Mouse (Mus musculus): ENCODE measurements around the gene Psmb9. TPM values are rescaled to one million over a fixed set of nuclear protein-coding genes. Genes with fewer than 3 reads are reported as not detected.
"Not testable (repeated sequence)": the region's sequence is repeated elsewhere in the genome, so short reads cannot be mapped to it uniquely, and the experiment has no call there.

The Psmb9 gene
- 100 to 1,000 TPM; 280 to 324 TPM for polyA plus RNA-seq (2017; shearing (Covaris generic))

DNA sequence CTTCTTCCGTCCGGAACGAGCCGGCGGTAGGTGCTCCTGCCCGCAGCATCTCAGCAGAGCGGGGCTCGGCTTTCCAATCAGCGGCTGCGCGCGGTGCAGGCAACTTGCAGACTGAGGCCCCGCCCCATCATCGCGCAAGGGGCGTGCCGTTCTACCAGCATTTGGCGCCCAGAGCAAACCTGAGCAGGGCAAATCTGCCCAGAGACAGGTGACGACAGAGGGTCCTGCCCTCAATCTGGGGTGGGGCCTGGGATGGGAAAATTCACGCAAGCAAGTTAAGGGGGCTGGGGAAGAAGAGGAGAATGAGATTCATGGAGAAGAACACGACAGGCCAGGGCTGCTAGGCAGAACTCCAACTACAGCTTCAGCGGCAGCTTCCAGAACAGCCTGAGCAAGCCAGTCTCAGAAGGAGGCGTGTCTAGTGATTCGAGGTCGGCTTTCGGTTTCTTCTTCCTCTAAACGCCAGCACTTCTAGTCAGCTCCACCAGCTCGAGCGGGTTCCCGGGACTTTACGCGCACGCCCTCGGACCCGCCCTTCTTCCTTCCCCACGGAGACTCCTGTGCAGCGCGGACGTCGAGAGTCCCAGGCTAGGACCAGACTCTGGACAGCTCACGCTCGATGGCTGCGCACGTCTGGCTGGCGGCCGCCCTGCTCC, at the start of gene Psmb9, which contains the start of gene Tap1:
TSS of gene Psmb9 (minus strand) at position 504 of the 656 bp plus-strand sequence.
TSS of gene Tap1 (plus strand) at position 293 of the 656 bp plus-strand sequence.
- peak; percentile 90 for ATAC-seq

DNA sequence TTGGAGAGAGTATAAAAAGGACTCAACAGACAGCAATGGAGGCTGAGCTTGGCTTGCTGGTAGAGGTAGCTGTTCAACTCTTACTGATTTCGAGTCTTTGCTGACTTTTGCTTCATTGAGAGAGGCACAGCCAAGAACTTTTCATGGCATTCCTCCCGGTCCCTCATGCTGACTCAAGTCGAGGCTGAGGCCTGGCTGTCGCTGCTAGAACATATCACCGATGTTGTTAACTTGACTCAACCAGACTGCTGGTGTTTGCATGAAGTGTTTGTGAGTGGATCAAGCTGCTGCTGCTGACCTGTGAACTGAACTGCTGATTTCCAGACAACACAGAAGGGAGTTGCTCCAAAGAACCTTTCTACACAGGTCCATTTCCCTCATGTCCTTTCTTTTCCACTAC, 49.1 kb upstream of the Psmb9 start:
- no peak for ATAC-seq

DNA sequence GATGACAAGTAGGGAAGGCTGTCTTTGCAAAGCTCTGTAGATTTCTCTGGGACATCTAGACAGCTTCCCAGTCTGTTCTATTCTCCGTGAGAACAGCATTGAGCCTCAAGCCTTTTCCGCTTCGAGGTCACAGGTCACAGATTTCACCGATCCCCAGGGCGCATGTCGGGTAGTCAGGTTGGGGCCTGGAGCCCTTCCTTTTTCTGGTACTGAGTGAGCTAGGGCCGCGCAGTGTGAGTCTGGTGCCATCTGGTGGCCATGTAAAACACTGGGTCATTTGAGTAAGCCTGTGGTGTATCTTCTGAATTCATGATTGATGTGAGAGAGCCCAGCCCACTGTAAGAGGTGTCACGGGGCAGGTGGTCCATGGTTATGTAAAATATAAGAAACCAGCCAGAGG, 47.4 kb upstream of the Psmb9 start:
- ATAC-seq = peak; percentile 85

DNA sequence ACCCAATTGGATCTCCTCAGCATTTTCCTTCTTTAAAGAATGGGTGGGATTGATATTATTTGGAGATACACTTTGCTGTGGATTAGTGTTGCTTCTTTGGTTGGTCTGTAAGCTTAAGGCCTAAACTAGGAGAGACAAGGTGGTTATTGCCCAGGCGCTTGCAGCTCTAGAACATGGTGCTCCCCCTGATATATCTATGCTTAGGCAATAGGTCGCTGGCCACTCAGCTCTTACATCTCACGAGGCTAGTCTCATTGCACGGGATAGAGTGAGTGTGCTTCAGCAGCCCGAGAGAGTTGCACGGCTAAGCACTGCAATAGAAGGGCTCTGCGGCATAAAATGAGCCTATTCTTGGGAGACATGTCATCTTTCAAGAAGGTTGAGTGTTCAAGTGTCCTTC, 44.5 kb upstream of the Psmb9 start:
- ATAC-seq = not testable (repeated sequence)

DNA sequence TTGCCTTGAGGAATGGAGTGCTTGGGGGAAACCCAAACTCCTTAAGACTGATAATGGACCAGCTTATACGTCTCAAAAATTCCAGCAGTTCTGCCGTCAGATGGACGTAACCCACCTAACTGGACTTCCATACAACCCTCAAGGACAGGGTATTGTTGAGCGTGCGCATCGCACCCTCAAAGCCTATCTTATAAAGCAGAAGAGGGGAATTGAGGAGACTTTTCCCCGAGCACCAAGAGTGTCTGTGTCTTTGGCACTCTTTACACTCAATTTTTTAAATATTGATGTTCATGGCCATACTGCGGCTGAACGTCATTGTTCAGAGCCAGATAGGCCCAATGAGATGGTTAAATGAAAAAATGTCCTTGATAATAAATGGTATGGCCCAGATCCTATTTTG, 43.4 kb upstream of the Psmb9 start:
- not testable (repeated sequence) for ATAC-seq

DNA sequence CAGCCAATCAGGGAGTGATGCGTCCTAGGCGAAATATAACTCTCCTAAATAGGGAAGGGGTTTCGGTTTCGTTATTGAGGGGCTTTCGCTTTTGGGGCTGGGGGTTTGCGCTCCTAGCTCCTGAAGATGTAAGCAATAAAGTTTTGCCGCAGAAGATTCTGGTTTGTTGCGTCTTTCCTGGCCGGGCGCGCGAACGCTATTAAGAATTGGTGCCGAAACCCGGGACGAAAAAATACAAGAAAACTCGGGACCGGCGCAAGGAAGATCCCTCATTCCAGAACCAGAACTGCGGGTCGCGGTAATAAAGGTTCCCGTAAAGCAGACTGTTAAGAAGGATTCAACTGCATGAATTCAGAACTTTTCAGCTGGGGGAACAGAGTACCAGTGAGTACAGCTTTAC, 38.3 kb upstream of the Psmb9 start:
- not testable (repeated sequence) for ATAC-seq

DNA sequence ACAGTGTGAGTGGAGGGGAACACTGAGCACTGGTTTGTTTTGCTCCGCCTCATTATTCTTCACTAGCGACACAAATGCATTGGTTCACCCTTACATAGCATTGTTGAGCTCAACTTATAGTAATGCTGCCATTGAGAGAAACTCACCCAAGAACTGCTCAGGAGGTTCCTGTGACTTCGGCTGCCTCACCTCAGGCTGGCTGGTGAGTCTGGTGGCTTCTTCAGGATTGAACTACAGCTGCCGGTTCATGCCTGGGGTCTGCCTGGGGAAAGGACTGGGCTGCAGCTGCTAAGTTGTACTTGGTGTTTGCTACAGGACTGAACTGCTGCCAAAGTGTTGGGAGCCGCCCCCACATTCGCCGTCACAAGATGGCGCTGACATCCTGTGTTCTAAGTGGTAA, 37.9 kb upstream of the Psmb9 start:
- ATAC-seq = no peak

DNA sequence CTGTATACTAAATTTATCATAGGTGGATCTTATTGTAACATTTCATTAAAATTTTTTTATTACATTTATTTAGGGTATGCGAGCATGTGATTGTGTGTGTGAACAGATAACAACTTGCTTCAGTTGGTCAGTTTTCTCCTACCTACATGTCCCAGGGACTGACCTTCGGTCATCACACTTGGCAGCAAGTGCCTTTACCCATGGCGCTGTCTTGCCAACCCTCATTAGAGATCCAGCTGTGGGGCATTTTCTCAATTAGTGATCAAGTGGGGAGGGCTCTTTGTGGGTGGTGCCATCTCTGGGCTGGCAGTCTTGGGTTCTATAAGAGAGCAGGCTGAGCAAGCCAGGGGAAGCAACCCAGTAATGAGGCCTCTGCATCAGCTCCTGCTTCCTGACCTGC, 37.3 kb upstream of the Psmb9 start:
- ATAC-seq = no peak

DNA sequence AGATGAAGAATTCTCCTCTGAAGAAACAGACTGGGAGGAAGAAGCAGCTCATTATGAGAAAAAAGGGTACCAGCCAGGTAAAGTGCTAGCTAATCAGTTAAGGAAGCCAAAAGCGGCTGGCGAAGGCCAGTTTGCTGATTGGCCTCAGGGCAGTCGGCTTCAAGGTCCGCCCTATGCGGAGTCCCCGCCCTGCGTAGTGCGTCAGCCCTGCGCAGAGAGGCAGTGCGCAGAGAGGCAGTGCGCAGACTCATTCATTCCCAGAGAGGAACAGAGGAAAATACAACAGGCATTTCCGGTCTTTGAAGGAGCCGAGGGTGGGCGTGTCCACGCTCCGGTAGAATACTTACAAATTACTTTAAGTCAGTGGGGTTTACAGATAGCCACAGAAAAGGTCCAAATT, 32.8 kb upstream of the Psmb9 start:
- ATAC-seq = not testable (repeated sequence)

DNA sequence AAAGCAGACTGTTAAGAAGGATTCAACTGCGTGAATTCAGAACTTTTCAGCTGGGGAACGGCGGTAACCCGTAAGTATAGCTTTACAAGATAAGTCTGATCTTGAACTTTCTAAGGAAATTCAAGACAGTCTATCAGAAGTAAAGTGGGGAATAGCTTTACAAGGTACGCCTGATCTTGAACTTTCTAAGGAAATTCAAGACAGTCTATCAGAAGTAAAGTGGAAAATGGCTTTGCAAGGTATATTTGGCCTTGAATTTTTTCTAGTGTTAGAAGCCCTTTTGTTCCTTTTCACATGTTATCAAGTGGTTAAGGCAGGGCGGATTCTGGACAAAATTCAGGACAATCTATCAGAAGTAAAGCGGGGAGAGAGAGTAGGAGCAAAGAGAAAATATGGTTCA, 32.2 kb upstream of the Psmb9 start:
- not testable (repeated sequence) for ATAC-seq

DNA sequence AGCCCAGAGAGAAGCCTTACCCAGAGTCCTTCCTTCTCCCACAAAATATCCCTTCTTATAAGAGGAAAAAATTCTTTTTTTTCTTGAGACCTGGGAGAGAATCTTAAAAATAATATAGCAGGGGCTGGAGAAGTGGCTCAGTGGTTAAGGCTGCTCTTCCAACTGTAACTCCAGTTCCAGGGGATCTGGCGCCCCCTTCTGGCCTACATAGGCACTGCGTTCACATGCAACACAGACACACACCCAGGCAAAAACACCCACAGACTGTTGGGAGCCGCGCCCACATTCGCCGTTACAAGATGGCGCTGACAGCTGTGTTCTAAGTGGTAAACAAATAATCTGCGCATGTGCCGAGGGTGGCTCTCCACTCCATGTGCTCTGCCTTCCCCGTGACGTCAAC, 31.5 kb upstream of the Psmb9 start:
- peak; percentile 63 for ATAC-seq

DNA sequence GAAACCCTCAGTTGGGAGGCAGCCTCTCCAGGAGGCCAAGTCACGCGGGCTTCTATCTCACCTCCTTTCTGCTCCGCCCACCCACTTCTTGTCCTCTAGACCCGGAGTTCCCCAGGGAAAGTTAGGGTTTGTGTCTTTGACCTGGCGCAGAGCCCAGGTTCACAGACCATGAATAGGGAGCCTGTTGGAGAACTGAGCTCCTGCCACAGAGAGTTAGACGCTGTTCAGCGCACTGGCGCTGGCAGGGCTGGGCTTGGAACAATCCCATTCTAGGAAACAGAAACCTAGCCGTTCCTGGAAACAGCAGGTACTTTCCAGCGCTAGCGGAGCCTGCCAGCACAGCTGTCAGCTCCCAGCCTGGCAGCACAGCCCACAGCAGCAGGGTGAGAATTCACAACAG, 31.1 kb upstream of the Psmb9 start:
- ATAC-seq = peak; percentile 72

DNA sequence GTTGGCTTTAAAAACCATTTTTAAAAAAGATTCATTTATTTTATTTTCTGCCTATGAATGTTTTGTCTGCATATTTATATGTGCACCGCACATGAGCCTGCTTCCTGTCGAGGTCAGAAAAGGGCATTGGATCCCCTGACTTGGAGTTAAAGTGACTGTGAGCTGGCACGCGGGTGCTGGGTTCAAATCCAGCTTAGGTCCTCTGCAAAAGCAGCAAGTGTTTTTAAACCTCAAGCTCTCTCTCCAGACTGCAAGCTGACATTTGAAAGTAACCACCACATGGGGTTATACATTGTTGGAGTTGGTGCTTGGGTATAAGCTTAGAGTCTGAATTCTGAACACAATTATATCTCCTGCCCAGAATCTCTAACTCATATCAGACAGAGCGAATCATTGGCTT, 30.4 kb upstream of the Psmb9 start:
- ATAC-seq = no peak

DNA sequence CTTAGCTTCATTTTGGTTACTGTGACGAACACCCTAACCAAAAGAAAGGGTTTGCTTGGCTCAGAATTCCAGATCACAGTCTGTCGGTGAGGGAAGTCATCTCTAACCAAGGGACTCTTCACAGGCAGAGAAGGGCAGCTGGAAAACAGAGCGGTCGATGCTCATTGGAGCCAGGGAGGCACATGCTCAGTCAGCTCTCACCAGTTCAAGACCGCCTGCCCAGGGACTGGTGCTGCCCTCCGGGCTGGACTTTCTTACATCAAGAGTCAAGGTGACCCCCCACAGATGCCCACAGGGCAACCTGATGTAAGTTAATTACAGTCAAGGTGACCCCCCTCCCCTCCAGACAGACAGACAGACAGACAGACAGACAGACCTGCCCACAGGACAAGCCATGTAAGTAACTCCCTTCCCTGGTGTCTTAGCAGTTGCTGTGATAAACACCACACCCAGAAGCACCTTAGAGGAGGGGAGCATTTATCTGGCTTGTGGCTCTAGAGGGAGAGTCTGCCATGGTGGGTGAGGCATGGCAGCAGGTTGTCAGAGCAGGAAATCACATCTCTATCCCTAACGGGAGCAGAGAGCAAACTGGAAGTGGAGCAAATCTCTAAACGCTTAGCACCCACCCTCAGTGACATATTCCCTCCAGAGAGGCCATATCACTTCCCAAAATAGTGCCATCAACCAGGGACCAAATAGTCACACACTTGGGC, 29.8 kb upstream of the Psmb9 start:
- ATAC-seq = no peak

DNA sequence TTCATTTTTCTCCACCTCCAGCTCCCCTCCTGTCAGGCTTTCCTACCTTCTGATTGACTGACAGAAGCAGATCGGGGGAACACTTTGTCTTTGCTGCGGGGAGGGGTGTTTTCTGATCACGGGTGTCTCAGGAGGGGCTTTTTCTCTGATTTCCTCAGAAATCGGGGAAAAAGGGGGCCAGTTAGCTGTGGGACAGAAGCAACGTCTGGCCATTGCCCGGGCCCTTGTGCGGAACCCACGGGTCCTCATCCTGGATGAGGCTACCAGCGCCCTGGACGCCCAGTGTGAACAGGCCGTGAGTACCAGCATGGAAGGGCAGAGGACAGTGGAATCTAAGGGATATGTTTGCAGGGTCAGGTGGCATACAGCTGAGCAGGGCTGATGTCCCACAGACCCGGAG, 27.6 kb upstream of the Psmb9 start:
- ATAC-seq = no peak

DNA sequence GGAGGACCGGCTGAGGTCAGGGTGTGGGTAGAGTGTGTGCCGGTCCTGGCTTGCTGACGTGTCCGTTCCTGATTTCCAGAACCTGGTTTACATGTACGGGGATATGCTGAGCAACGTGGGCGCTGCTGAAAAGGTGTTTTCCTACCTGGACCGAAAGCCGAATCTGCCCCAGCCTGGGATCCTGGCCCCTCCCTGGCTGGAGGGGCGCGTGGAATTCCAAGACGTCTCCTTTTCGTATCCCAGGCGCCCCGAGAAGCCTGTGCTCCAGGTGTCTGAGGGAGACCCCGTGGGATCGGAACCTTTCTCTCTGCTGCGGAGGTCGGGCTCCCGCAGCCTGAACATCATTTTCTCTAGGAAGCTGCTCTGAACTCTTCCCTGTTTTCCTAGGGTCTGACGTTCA, 26.4 kb upstream of the Psmb9 start:
- ATAC-seq = no peak

DNA sequence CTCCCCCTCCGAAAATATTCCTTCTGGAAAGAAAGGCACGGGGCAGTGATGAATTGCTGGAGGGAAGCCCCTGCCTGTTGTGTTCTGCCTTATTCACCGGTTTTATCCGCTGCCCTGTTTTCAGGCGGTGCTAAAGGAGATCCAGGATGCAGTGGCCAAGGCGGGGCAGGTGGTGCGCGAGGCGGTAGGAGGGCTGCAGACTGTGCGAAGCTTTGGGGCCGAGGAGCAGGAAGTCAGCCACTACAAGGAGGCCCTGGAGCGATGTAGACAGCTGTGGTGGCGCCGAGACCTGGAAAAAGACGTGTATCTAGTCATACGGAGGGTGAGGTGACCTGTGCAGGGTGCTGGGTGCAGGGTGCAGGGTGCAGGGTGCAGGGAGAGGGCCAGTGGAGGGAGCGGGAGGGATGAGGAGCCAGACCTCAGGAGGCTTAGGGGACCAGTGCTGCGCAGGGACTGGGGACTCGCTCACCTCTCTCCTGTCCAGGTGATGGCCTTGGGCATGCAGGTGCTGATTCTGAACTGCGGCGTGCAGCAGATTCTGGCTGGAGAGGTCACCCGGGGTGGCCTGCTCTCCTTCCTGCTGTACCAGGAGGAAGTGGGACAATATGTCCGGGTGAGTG, 24.3 kb upstream of the Psmb9 start:
- ATAC-seq = peak; percentile 76

DNA sequence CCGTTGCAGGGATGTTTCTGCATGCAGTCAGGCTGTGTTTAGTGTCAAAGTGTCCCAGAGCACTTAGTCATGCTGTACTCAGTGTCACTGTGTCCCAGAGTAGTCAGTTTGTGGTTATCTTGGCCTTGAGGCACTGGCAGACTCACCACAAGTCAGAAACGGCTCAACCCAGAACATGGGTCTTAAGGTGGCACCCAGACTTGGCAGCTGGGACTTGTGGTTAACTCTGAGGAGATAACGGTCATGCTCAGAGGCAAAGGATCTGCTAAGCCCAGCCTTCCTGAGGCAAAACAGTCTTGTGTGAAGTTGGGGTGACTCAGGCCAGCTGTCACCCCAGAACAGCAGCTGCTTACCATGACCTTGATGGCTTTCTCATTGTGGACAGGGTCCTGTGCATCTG, 23.0 kb upstream of the Psmb9 start:
- ATAC-seq = peak; percentile 40

DNA sequence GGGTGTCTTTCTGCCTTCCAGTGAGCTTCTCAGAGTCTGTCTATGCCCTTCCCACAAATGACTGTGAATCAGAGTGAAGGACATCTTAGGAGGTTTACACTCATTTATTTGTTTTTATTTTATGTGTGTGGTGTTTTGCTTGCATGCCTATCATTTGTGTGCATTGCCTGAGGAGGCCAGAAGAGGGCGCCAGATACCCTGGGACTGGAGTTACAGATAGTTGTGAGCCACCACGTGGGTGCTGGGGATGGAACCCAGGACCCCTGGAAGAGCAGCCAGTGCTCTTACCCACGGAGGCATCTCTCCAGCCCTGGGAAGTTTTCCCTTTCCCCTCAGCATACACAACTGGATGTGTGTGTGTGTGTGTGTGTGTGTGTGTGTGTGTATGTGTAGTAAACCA, 22.1 kb upstream of the Psmb9 start:
- no peak for ATAC-seq

DNA sequence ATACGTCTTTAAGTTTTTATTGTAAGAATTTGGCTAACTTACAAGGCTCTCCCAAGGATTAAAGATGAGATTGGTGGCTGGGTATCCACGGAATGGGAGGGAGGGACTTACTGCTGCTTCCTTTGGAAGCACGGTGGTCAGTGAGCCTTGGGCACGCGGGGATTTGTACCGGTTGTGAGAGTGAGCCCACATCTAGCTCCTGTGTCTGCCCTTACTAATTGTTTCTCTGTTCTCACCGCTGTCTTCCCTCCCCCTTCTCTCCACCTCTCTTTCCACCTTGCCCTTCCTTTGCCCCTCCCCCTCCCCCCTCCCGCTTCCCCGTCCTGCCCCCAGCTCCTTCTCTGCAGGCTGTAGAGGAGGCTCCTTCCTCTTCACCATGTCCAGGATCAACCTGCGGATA, 20.9 kb upstream of the Psmb9 start:
- ATAC-seq = no peak

DNA sequence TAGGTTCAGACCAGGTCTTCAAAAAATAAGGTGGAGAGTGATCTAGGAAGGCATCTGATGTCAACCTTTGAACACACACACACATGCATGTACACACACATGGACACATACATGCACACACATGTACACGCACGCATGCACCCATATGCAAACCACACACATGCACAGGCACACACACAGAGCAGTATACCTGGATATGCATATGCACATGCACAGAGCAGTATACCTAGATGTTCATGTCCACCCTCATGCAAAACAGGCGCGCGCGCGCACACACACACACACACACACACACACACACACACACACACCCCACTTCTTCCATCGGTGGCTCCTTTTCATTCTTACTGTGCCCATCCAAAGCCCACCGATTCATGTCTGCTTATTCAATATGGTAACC, 20.3 kb upstream of the Psmb9 start:
- ATAC-seq = no peak

DNA sequence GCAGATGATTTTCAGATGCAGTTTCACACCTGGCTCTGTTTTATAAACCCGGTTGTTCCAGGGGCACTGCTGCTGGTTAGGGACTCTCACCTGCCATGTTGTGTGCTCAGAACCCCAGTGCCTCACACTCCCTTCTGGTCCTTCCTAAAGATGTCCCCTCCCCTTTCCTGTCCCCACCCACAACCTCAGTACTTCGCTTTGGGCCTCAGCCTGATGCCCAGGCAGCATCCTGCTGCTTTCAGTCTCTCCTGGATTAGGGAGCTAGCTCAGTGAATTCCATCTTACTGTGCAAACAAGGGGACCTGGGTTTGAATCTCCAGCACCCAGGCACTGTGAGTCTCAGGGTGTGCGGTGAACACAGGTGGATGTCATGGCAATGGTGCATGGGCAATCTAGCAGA, 19.9 kb upstream of the Psmb9 start:
- no peak for ATAC-seq

DNA sequence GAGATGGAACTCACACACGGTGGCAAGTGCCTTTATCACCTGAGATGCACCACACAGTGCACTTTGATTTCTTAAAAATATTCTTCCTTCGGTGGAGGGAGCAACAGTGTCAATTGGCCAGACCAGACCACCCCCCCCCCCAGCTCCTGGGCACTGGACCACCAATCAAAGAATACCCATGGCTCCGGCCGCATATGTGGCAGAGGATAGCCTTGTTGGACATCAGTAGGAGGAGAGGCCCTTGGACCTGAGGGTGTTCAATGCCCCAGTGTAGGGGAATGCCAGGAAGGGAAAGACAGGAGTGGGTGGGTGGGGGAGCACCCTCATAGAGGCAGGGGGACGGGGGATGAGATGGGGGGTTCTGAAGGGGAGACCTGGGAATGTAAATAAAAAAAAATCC, 19.2 kb upstream of the Psmb9 start:
- no peak for ATAC-seq

DNA sequence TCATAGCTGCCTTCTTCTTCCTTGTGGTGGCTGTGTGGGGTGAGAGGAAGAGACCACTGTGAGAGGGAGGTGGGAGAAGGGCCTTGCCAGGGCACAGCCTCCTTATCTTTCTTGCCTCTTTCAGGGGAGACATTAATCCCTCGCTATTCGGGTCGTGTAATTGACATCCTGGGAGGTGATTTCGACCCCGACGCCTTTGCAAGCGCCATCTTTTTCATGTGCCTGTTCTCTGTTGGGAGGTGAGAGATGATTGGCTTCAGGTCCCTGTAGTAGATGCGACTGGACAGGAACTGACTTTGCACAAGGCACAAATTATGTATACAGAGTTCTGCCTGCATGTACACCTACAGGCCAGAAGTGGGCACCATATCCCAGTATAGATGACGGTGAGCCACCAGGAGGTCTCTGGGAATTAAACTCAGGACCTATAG, 18.2 kb upstream of the Psmb9 start:
- peak; percentile 57 for ATAC-seq
